Mouse (Mus musculus) gonadal fat pad, adult 2 months (tissue): ENCODE results near the gene Cerkl. TPM values are rescaled to one million over a fixed set of nuclear protein-coding genes. Genes with fewer than 3 reads are reported as not detected.

Source experiments
- DNase-seq: peaks from one replicate; pipeline ENCODE4 v3.0.0-alpha.2; 2012; ENCODE audit warnings: low read depth
- polyA plus RNA-seq: library from polyadenylated mRNA; depleted of rRNA; stranded (reverse); fragments of >200 nt; gene quantifications from 2 replicates; pipeline ENCODE4 v1.2.3, GENCODE M21; 2012

The Cerkl gene
- polyA plus RNA-seq, 1 experiment: 0.31 TPM

- no peak for DNase-seq
Observed at GRCm38 (mm10) chr2:79443401-79443800, 13.2 kb downstream of the Cerkl start.

- no peak for DNase-seq
Observed at GRCm38 (mm10) chr2:79442906-79443305, 13.7 kb downstream of the Cerkl start.

DNA sequence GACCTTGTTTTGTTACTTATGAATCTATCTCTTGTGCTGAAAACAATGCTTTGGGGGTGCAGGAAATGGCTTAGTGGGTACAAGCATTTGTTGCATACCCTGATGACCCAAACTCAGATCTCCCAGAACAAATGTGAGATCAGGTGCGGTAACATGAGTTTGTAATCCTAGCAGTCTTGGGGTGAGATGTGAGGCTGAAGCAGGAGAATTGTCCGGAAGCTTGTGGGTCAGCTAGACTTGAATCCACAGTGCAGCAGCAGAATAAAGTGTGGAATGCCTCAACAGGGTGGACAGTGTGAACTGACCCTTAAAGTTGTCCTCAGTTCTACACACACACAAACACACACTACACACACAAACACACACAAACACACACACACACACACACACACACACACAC is 14.4 kb downstream of the Cerkl start:
- DNase-seq: no peak

DNA sequence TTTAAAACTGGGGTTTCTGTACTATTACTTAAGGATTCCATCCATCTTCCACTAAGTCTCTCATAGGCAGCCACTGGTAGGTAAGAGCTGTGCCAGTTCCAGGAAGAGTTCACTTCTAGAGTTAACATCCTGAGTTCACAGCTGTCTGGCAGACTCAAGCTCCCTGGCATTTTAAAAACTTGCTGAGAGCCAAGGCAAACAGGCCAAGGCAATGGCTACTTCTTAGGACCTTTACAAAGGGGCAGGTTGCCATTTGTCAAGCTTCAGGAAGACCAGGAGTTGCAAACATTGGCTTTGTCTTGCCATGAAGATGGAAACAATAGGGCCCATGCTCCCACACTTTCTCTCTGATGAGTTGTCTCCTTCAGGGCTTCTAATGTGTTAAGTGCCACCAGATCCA is 26.5 kb downstream of the Cerkl start:
- no peak for DNase-seq

GRCm38 (mm10) chr2:79429650-79430049 is 26.9 kb downstream of the Cerkl start:
- DNase-seq: no peak

DNA sequence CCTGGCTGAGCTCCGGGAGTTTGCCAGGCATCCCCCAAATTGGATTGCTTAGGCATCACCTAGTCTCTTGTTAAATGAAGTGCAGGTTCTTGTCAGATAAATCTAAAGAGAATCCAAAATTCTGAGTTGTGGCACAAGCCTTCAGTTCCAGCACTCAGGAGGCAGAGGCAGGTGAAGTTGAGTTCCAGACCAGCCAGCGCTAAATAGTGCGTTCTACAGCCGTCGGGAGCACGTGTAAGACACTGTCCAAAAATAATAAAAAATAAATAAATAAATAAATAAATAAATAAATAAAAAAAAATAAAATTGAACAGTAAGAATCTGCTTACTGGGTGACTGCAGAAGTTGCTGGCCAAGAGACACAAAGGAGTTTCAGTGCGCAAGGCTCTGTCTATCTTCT is 27.5 kb downstream of the Cerkl start:
- DNase-seq: no peak

DNA sequence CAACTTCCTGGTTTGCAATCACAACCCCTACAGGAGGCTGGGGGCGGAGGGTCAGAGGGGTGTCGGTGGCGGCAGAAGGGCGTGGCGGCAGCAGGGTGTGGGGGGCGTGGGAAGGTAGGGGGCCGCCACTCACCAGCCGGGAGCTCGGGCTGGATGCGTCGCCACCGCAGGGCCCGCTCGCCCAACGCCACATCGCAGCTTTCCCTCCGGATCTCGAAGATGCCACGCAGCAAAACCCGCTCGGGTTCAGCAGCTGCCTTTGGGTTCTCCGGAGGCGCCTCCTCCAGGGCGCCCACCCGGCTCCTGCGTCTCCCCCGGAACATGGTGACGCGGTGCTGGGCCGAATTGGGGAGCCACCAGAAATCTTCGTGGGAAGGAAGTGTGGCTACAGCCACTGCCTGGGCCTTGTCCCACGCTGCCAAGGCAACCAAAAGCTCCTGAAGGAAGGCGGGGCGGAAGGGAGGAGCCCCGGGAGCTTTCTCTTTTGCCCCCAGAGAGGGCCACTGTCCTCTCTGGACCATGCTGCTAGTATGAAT is 27.9 kb downstream of the Cerkl start:
- DNase-seq: no peak

- DNase-seq: no peak
Observed at GRCm38 (mm10) chr2:79428022-79428421, 28.6 kb downstream of the Cerkl start.

DNA sequence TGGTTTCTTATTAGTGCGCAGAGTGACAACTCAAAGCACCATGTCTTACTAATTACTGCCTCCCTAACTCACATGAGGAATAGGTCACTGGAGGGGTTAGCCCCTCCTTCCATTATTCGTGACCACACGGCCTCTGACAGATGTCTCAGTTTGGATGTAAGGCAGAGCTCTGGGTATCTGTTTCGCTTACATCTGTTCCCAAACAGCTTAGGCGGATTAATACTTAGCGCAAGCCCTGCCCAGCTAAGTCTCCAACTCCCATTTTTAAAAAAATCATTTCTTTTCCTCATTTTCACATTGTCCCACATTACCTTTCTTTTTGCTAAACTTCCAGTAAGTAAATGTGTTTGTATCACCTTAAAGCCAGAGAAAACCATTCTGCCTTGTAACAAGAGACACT is 34.9 kb downstream of the Cerkl start:
- no peak for DNase-seq

- DNase-seq: no peak
Observed at GRCm38 (mm10) chr2:79414505-79414904, 42.1 kb downstream of the Cerkl start.

DNA sequence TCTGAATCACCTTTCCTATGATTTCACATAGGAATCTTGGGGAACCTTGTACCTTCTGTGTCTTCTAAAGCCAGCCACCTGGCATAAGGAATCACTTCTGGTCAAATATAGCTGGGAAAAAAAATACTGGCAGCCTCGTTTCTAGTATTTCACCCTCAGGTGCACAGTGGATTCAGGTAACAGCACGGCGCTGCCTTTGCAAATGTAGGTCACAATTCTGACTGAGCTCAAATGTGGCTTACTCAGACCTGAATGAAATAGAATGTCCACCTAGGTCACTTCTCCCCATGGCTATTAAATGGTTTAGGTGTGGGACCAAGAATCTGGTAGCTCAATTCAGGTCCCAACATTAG is 45.7 kb downstream of the Cerkl start:
- DNase-seq: no peak

GRCm38 (mm10) chr2:79410247-79410902 is 46.2 kb downstream of the Cerkl start:
- DNase-seq: no peak

DNA sequence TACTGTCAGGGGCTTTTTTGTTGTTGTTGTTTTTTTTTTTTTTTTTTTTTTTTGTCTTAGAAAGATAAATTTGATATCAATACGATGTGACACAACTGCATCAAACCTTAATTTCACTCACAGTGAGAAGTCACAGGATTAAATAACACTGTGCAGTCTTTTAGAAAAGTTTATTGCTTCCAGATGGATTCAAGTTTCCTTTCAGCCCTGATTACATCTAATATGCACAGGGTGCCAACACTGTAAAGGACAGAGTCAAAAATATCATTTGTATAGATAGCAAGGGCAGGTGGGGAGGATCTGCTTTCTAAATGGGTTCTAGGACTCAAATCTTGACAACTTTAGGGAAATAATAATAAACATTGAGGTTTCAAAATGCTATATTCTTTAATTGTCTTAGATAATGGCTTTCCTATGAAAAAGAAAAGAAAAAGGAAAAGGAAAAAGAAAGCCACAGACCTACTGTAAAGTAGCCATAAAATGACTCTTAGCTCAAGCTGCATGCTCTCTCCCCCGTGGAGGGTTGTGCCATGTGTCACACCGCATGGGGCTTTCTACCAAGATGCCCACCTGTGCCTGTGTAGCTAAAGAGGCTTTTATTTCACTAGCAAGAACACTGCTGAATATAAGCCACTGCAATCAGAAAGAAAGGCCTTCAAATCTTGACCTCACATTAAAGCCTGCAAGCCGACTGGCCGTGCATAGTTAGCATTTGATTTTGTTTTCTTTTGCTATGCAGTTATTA is 50.8 kb downstream of the Cerkl start:
- DNase-seq: no peak

- no peak for DNase-seq
Observed at GRCm38 (mm10) chr2:79400045-79400444, 56.5 kb downstream of the Cerkl start.

DNA sequence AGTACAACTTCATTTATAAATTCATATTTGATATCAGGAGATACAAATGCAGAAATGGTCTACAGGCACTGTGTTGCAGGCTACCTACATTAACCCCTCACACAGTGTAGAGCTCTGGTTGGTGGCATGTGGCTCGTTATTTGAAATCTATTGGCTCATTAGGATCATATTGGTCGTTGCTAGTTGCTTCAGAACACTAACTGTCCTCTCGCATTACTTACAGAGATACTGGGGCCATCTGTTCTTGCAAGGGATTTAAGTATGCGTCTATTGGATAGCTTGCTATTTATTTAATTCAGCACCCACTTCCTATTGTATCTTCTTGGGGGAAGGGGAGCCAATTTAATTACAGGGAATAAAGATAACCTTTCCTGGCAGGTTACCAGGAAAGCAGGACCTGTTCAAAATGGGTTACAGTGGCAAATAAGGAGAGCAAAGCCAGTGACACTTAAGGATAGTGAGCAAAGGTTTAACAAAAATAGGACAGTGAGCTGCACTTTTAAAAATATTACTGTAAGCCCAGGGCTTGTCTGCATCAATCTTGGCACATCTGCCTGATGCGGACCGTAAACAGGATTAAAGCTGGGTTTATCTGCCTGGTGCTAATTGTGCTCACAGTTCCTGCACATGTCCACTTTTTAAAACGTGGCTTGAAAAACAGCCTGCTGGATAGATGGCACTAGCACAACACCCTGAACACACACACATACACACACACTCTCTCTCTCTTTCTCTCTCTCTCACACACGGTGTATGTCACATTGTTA is 57.2 kb downstream of the Cerkl start:
- DNase-seq: no peak

DNA sequence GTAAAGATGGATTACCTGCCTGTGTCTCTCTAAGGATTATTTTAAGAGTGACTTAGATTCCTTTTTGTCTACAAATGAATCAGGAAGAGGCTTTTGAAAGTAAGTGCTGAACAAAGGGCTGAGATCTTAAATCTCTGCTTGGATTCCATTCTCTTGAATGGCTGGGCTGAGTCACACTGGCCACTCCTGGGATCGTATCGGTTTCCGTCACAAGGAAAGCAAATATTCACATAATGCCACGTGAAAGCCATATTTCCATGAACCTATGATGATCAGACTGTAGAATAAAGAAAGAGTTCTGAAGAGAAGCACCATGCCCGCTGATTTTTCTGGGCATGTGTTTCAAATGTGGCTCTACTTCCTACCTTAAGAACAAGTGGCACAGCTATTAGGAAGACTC is 57.8 kb downstream of the Cerkl start:
- no peak for DNase-seq

GRCm38 (mm10) chr2:79398343-79398742 is 58.2 kb downstream of the Cerkl start:
- DNase-seq: no peak

DNA sequence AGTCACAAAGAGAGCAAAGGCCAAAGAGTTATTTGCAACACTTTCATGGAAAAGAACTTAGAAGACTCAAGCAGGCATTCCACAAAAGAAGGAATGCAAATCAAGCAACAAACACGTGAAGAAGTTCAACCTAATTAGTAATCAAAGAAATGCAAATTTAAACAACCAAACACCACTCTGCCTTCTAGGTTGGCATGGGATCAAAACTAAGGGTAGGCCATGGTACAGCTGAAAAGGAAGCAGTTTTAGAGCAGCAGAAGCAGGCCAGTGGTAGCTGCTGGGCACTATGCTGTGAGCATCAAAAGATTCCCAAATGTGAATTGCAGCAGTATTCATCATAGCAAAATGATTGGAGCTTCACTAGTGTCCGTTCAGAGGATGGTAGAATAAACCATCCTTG is 59.5 kb downstream of the Cerkl start:
- no peak for DNase-seq

DNA sequence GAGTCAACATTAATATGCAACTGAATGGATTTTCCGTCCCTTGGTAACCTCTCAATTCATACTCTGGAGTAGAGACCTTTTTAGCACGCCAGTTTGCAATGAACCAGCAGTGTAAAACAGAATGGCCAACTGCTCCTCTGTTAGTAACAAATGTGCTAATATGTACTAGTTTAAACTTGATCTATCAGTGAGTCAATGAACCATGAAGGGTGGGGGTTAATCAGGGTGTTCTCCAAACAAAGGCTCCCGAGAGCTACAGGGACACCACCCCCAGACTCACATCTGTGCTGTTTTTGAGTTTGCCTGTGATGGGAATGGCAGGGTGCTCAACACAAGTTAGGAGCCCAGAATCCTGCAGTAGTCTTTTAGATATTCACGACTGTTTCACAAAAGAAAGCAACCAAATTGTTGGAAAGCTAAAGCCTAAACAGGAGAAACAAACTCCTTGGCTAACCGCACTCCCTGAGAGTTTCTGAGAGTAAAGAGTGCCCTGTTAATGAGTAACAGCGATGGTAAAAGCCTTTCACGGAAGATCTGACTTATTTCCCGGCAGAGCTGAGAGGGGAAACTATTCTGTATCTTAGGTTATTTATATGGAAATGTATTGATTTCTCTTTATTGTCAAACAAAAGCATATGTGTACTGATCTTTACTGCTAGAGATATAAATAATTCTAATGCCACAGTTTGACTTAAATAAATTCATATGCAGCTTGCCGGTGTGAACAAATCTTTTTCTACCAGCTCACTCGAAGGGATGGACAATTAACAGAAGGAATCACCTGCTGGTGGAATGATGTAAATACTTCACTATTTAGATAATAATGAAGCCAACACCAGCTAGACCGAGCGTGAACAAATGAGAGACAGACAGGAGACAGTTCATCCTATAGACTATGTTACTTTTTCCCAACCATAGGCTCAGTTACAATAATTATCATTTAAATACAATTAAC is 77.2 kb downstream of the Cerkl start:
- DNase-seq: no peak

DNA sequence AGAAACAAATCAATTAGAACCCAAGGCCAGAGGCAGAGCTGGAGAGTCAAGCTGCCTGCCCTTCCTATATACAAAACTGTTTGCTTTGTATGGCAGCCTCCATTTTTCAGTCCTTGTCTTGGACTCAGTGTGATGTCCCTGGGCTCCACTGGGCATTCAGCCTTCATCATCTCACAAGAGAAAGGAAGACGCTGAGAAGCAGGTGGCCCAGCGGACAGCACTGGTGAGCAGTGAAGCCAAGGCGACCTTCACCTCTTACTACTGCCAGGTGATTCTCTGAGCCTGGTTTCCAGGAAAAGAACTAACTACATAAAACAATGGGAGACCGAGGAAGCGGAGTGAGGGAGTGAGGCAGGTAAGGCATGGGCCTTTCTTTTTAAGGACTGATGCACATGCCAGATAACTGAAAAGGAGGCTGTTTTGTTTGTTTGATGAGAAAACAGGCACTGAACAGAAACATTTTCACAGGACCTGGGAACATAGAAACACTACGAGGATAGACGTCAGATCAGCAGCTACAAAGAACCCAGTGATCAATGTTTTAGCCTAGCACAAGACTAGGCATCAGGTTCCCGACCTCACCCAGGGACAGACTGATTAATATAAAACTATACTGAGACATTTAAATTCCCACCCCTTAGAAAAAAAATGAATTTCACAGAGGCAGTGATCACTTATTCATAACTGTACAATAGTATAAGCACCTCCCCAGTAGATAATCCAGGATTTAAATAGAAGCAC is 78.1 kb downstream of the Cerkl start:
- no peak for DNase-seq
